Mouse (Mus musculus) left cerebral cortex, postnatal 4 days (tissue): ENCODE data around the gene Rdh13. TPM values are rescaled to one million over a fixed set of nuclear protein-coding genes. Genes with fewer than 3 reads are reported as not detected.
"Not testable (repeated sequence)": the region's sequence is repeated elsewhere in the genome, so short reads cannot be mapped to it uniquely, and the experiment has no call there.

Experiments
- DNase-seq: peaks from one replicate; pipeline ENCODE4 v3.0.0-alpha.2; 2022
- intact Hi-C: fragments of 180-260 bp; cut with DNase I; formaldehyde crosslinking; loops from one replicate; pipeline ENCODE4 v1.15.1; 2025
- microRNA-seq: library from miRNA; unstranded; fragments of <30 nt; microRNA quantifications from one replicate; pipeline ENCODE4 v1.2.0, GENCODE M21; 2022
- total RNA-seq, 2 experiments: library from RNA; stranded (reverse); gene quantifications; 2 replicates each; pipeline ENCODE4 v1.2.3; 2021

Rdh13 gene
- total RNA-seq, 2 experiments from 2014 or later: 42.4 to 45.0 TPM

DNA sequence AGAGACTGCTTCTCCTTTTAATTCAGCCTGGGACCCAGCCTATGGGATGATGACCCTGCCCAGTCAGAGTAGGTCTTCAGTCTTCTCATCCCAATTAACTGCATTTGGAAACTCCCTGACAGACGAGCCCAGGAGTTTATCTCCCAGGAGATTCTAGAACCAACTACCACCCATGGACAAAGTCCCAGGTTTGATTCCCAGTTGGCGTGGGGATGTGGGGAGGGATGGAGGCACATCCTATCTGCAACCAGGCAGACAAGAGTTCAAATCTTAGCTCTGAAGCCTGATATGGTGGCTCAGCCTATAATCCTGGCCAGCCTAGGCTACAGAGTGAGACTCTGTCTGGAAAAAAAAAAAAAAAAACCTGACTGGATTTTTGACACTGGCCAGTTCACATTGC is 7.7 kb downstream of the Rdh13 start:
- intact Hi-C loops: no loop called here
- no peak for DNase-seq

DNA sequence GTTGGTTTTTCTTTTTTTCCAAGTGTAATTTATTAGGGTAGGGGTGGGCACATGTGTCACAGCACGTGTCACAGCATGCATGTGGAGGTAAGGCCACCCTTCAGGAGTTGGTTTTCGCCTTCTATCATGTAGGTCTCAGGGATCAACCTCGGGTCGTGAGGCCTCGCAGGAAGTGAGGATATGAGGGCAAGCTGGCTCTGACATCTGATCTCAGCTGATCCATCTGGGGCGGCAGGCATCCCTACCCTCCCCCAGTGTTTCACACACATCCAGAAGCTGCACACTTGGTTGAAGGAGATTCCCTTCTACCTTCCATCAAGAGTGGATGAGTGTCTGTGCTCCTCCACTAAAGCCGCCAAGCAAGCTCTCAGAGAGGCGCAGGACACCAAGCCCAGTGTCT is 13.4 kb downstream of the Rdh13 start:
- intact Hi-C loops: loop anchor here (5.0 kb wide), 1 partner anchor 840 kb away; no protein-coding TSS in a partner anchor
- no peak for DNase-seq

DNA sequence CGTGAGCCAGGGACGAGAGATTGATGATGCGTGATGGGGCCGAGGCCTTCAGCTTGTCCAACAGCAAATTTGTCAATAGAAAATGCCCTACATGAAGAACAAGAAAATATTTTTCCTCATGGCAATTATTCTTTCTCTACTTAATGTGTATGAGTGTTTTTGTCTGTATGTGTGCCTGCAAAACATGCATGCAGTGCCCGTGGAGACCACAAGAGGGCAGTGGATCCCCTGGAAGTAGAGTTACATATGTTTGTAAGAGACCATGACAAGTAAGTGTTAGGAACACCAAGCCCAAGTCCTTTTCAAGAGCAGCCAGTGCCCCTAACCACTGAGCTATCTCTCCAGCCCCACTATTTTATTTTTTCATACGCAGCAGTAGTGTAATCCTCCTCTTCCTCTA is 13.9 kb downstream of the Rdh13 start:
- peak; percentile 78 for DNase-seq
- intact Hi-C loops: loop anchor here (5.0 kb wide), 1 partner anchor 839 kb away; no protein-coding TSS in a partner anchor

DNA sequence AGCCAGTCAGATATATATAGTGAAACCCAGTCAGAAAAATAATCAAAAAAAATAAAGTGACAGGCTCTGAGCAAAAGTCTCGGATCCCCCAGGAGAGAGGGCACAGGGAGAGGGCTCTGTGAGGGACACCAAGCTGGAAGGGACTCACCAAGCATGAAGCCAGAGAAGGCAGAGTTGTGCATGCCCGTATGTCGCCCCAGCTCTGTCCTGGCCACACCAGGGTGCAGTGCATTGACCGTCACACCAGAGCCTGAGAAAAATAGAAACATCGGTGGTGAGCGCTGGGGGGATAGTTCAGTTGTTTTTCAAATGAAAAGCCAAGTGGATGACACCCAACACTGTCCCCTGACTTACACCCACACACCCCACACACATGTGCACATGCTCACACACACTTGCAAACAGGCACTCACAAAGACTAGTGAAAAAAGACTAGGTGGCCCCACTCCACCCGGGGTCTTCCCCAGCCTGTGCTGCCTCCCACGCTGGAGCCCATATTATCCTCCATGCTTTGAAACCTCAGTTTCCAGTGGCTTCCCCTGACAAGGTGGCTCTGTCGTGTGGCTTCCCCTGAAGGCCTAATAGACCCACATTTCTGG is 15.1 kb downstream of the Rdh13 start:
- intact Hi-C loops: loop anchor here (5.0 kb wide), 1 partner anchor 838 kb away; no protein-coding TSS in a partner anchor
- DNase-seq: no peak

DNA sequence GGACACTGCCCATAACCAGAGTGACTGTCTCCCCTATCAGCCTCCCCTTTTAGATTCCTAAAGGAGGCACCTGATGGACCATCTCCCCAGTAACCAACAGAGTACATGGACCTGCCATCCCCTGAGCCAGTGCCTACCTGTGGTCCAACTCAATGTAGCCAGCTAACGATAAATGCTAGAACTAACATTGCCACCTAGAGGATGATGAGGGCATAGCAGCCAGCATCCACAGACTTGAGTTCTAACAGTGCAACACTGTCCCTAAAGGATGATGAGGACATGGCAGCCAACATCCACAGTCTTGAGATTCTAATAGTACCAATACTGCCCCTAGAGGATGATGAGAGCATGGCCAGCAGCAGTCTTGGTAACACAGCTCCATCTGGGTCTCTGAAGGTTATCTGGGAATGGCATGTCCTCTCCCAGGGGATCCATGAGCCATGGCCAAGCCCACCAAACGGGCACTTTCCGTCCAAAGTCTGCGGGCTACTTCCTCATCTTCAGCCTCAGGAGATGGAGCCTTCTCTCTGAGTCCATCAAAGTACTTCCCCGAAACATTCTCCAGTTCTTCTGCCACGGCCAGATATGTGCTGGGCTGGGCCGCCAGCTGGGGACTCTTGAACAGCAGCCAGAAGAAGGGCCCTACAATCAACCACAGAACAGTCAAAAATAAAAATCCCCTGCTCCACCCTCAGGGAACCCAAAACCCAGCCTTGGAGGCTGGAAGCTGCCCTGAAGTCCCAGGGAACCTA is 18.1 kb downstream of the Rdh13 start:
- intact Hi-C loops: loop anchor here (5.0 kb wide), 1 partner anchor 280 kb away; no protein-coding TSS in a partner anchor
- peak; percentile 89 for DNase-seq

DNA sequence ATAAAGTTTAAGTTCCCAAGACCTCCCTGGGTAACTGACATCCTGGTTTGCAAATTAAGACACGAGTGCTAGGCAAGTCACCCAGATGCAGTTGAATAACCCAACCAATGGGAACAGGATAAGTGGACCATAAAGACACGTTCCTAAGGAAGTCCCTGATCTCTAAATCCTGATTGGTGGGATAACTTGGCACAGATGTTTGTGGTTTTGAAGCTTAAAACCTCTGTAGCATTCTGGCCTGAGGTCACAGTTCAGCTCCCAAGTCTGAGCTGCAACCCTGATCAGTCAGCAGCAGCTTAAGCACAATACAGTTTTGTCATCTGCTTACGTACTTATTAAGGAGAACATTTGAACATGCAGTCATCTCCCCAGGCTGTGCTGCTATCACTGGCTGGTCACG is 25.2 kb downstream of the Rdh13 start:
- no peak for DNase-seq
- intact Hi-C loops: no loop called here

DNA sequence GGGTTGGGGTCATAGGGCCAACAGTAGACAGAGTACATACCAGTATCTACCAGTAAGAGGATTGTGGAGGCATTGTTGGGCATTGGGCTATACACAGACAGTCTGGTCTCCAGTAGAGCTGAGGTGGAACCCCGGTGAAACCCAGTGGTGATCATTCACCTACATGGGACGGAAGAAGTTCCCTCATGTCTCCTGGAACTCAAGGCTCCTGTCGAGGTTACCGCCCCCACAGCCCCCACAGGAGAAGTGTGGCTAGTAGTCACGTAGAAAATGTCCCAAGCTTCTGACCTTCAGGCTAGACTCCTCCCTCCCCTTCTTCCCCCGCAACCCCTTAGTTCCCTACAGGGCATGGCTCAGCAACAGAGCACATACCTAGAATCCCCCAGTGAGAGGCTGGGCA is 25.8 kb downstream of the Rdh13 start:
- no peak for DNase-seq

DNA sequence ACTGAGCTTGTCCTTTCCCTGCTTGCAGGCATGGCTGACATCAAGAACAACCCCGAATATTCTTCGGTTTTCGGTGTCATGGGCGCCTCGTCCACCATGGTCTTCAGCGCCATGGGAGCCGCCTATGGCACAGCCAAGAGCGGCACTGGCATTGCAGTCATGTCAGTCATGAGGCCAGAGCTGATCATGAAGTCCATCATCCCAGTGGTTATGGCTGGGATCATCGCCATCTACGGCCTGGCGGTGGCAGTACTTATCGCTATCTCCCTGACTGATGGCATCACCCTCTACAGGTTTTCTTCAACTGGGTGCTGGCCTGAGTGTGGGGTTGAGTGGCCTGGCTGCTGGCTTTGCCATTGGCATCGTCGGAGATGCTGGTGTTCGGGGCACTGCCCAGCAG is 33.0 kb downstream of the Rdh13 start:
- intact Hi-C loops, DNase-seq: not testable (repeated sequence)

More for the DNA sequence above, 25.8 kb downstream of the Rdh13 start:
- intact Hi-C loops: no loop called here

DNA sequence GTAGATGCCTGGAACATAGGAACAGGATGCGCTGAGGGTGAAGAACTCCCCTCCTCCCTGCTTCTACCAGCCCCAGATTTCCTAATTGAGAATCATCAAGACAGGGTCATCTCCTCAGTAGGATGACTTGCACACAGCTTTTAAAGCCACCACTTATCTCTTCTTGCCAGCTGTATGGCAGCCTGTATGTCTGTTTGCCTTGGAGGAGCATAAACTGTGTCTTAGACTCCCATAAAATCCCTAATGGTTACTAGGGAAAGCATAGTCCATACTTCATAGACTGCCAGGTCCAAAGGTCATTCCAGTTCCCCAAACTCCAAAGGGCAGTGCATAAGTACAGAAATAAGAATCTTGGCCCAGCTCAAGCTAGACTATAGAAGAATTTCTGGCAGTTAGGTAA is 47.7 kb downstream of the Rdh13 start, which contains the start of gene Gp6:
Gene Gp6, minus strand, starts transcription at position 15 of the 400 bp plus-strand sequence.
- intact Hi-C loops: no loop called here
- no peak for DNase-seq

Small RNAs within 50 kb of the gene (microRNA-seq; reads per million reads assigned to microRNA genes)
- gene Gm24605 (not detected), gene Gm24752 (not detected), gene Gm25349 (not detected)

Other genes with a start within 250 kb of the Rdh13 start
- gene Lilra5, start 207.9 kb downstream of the Rdh13 start, total RNA-seq: not detected
- not detected for gene Ncr1, start 107.9 kb downstream of the Rdh13 start, total RNA-seq
- gene Gp6, start 47.9 kb downstream of the Rdh13 start, total RNA-seq: not detected
- 1 to 10 TPM; 5.1 to 8.0 TPM for gene Eps8l1, start 15.0 kb upstream of the Rdh13 start, total RNA-seq
- gene Ppp1r12c, start 56.0 kb upstream of the Rdh13 start, total RNA-seq: 100 to 1,000 TPM; 123 to 135 TPM
- 1 to 10 TPM in 1 of 2 experiments, under 1 TPM in 1; 0.89 to 1.0 TPM for gene Tnnt1, start 70.7 kb upstream of the Rdh13 start, total RNA-seq
- gene Tnni3, start 78.6 kb upstream of the Rdh13 start, total RNA-seq: 1 to 10 TPM; 1.8 to 2.0 TPM
- gene Dnaaf3, start 86.8 kb upstream of the Rdh13 start, total RNA-seq: under 1 TPM; 0.50 to 0.77 TPM
- gene Syt5, start 101.9 kb upstream of the Rdh13 start, total RNA-seq: 100 to 1,000 TPM; 205 to 208 TPM
- gene Ptprh, start 158.4 kb upstream of the Rdh13 start, total RNA-seq: 1 to 10 TPM; 1.7 to 2.1 TPM
- 10 to 100 TPM; 12.5 to 14.8 TPM for gene Tmem86b, start 185.8 kb upstream of the Rdh13 start, total RNA-seq
- gene Ppp6r1, start 213.4 kb upstream of the Rdh13 start, total RNA-seq: 10 to 100 TPM; 87.9 to 89.1 TPM
- gene Hspbp1, start 239.4 kb upstream of the Rdh13 start, total RNA-seq: 100 to 1,000 TPM in 1 of 2 experiments, 10 to 100 TPM in 1; 99.7 to 111 TPM
- gene Brsk1, start 245.0 kb upstream of the Rdh13 start, total RNA-seq: 100 to 1,000 TPM; 258 to 262 TPM